Mouse (Mus musculus): Measurements from ENCODE around the gene Trim40. TPM values are rescaled to one million over a fixed set of nuclear protein-coding genes. Genes with fewer than 3 reads are reported as not detected.

Trim40 gene
- polyA plus RNA-seq, 1 experiment from 2014 or later, result not detected

DNA sequence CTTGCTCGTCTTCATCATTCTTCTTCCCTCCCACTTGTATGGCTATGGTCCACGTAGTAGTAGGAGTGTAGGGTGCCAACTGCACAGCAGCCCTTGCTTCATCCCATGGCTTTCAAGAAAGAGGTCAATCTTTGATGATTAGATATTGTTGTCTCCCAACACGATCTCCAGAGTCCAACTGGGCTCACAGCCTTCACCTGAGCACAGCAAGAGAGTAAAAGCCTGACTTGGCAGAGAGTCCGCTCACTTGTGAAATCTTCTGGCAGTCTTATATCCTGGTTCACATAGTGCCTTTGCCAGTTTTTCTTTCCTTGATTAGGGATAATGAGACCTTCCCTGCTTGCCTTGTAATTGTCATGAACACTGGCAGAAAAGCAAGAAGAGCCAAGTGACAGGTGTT is 33.7 kb downstream of the Trim40 start:
- ATAC-seq (ENCODE audit: insufficient number of reproducible peaks, insufficient read depth, low FRiP score, low TSS enrichment, low read depth), result no peak
- H3K36me3 ChIP-seq, result peaks cover 86% of the 10 kb centered on the region
- 94% methylated on average over 4 of the region's 4 CpGs for WGBS

DNA sequence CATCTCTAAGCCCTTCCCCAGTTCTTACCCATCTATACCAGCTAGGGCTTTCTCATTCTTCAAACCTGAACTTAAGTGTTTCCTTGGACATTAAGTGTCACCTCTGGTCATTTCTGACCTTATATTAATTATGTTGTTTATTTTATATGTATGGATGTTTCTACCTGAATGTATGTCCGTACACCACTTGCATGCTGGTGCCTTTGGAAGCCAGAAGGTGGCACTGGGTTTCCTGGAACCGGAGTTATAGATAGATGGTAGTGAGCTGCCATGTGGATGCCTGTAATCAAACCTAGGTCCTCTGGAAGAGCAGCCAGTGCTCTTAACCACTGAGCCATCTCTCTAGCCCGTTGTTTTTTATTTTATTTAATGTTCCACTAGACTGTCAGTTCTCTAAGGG is 34.4 kb downstream of the Trim40 start:
- Histone ChIP-seq H3K4me3 (no peak overlapping the region), H3K9ac (no peak overlapping the region), H3K27ac (no peak overlapping the region), H3K4me1 (no peaks in the 10 kb centered on the region), H3K4me2 (no peak overlapping the region), H3K9me3 (no peaks in the 10 kb centered on the region), H3K27me3 (no peaks in the 10 kb centered on the region), H3K36me3 (peaks cover 93% of the 10 kb centered on the region)
- 94% methylated on average over 3 of the region's 3 CpGs for WGBS
- ATAC-seq (ENCODE audit: insufficient number of reproducible peaks, insufficient read depth, low FRiP score, low TSS enrichment, low read depth), result no peak

More for the DNA sequence above, 33.7 kb downstream of the Trim40 start:
- Histone ChIP-seq H3K4me1 (no peaks in the 10 kb centered on the region), H3K9me3 (no peaks in the 10 kb centered on the region), H3K27me3 (no peaks in the 10 kb centered on the region), H3K4me3 (no peak overlapping the region), H3K9ac (no peak overlapping the region), H3K27ac (no peak overlapping the region), H3K4me2 (no peak overlapping the region)

DNA sequence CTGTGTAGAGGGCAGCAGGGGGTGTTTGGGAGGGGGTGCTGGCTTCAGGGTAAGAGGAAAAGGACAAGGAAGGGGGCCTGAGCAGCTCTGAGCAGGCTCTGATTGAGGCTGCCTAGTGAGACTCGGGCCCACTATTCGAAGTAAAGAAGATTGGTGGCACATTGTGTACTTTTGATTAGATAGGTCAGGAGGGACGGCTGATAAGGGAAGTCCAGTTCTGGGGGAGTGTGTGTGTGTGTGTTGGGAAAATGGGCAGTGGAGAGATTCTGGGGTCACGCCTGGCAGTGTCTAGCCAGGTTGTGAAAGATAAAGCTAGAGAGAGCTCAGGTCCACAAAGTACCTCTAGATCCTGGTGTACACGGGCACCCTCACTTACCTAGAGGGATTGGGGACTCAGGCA is 38.3 kb downstream of the Trim40 start:
- H3K9me3 ChIP-seq, result no peaks in the 10 kb centered on the region
- H3K9ac ChIP-seq, result no peak overlapping the region
- no peak for ATAC-seq (ENCODE audit: insufficient number of reproducible peaks, insufficient read depth, low FRiP score, low TSS enrichment, low read depth)
- no peak overlapping the region for H3K4me2 ChIP-seq
- peaks cover 68% of the 10 kb centered on the region for H3K36me3 ChIP-seq
- H3K4me3 ChIP-seq, result no peak overlapping the region
- H3K27ac ChIP-seq, result no peak overlapping the region
- no peaks in the 10 kb centered on the region for H3K27me3 ChIP-seq
- no peaks in the 10 kb centered on the region for H3K4me1 ChIP-seq
- 89% methylated on average over 5 of the region's 5 CpGs for WGBS

DNA sequence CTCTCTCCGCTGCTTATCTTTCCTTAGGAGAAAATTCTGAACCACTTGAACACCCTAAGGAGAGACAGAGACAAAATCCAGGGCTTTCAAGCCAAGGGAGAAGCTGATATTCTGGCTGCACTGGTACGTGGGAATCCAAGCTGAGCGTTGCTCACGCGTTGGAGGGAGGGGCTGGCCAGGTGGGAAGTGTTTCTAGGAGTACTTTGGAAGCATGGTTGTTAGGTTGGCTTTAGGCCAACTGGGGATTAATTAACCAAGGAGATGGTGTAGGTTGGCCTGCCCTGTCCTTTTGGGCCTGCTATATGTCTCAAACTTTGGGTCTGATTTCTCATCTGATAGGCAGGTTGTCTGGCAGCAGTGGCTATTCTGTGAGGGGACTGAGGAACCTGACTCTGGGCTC is 38.7 kb downstream of the Trim40 start:
- WGBS, result 84% methylated on average over 5 of the region's 5 CpGs
- no peaks in the 10 kb centered on the region for H3K4me1 ChIP-seq
- ATAC-seq (ENCODE audit: insufficient number of reproducible peaks, insufficient read depth, low FRiP score, low TSS enrichment, low read depth), result no peak
- H3K27me3 ChIP-seq, result no peaks in the 10 kb centered on the region
- H3K9me3 ChIP-seq, result no peaks in the 10 kb centered on the region
- H3K4me3 ChIP-seq, result no peak overlapping the region
- H3K9ac ChIP-seq, result no peak overlapping the region
- H3K36me3 ChIP-seq, result peaks cover 68% of the 10 kb centered on the region
- H3K27ac ChIP-seq, result no peak overlapping the region
- no peak overlapping the region for H3K4me2 ChIP-seq

DNA sequence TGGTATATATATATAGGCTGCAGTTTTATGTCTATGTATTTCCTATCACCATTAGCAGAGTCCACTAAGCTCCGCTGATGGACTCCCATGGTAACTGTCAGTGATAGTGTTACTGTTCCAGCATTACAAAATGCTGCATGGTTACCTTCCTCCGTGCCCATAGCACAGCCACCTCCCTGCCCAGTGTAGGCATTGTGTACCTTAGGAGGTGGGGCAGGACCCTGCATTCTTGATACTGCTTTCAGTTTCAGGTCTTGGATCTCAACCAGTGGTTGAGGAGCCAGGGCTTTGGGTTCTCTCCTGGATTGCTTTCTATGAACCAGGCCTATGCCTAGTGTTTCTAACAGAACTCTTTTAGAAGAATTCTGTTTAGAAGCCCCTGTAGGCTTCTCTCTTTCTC is 39.9 kb downstream of the Trim40 start:
- peaks cover 57% of the 10 kb centered on the region for H3K36me3 ChIP-seq
- no peak for ATAC-seq (ENCODE audit: insufficient number of reproducible peaks, insufficient read depth, low FRiP score, low TSS enrichment, low read depth)
- no peaks in the 10 kb centered on the region for H3K4me1 ChIP-seq
- no peak overlapping the region for H3K4me2 ChIP-seq
- H3K9ac ChIP-seq, result no peak overlapping the region
- no peaks in the 10 kb centered on the region for H3K9me3 ChIP-seq
- 94% methylated on average over 2 of the region's 2 CpGs for WGBS
- no peak overlapping the region for H3K27ac ChIP-seq
- H3K27me3 ChIP-seq, result no peaks in the 10 kb centered on the region
- no peak overlapping the region for H3K4me3 ChIP-seq

DNA sequence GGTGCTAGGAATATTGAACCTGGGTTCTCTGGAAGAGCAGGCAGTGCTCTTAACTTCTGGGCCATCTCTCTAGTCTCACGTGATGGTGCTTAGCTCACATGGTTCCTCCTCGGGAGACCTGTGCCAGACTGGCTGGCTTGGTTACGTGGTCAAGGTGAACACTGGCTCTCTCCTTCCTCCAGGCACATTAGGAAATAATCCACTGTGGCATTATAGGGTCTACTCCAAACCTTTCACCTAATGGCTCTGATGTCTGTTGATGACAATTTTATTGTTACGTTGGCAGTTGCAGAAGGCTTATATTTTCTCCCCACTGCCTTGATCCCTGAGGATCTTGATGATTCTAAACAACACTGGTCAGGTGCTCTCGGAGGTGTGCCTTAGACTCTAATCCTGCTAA is 41.0 kb downstream of the Trim40 start:
- Histone ChIP-seq H3K27ac (no peak overlapping the region), H3K9ac (no peak overlapping the region), H3K4me3 (no peak overlapping the region), H3K27me3 (no peaks in the 10 kb centered on the region), H3K9me3 (no peaks in the 10 kb centered on the region), H3K4me1 (peaks cover 5% of the 10 kb centered on the region), H3K4me2 (no peak overlapping the region), H3K36me3 (peaks cover 46% of the 10 kb centered on the region)
- ATAC-seq (ENCODE audit: insufficient number of reproducible peaks, insufficient read depth, low FRiP score, low TSS enrichment, low read depth), result no peak
- WGBS, result 85% methylated on average over 5 of the region's 5 CpGs

DNA sequence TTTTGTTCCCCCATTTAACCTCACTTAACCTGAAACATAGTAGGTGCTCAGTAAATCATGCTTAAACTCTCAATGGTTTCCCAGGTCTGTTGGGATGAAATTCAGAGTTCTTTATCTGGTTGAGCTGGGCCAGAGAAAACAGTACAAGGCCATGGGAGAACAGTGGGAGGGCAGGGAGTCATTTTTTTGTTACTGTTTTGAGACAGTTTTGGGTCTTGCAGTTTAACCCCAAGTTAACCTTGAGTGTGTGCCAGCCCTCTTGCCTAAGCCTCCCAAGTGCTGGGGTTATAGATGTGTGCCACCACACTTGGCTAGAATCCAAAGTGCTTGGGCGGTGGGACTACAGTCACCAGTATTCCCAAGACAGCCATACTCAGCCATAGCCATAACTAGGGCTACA is 45.2 kb downstream of the Trim40 start:
- 73% methylated on average over 1 of the region's 1 CpGs for WGBS
- Histone ChIP-seq H3K27me3 (no peaks in the 10 kb centered on the region), H3K9me3 (no peaks in the 10 kb centered on the region), H3K27ac (no peak overlapping the region), H3K4me2 (no peak overlapping the region), H3K4me3 (no peak overlapping the region), H3K36me3 (peaks cover 16% of the 10 kb centered on the region; the same call in 1 of the 2 replicates), H3K9ac (no peak overlapping the region), H3K4me1 (peaks cover 9% of the 10 kb centered on the region)
- ATAC-seq (ENCODE audit: insufficient number of reproducible peaks, insufficient read depth, low FRiP score, low TSS enrichment, low read depth), result no peak

DNA sequence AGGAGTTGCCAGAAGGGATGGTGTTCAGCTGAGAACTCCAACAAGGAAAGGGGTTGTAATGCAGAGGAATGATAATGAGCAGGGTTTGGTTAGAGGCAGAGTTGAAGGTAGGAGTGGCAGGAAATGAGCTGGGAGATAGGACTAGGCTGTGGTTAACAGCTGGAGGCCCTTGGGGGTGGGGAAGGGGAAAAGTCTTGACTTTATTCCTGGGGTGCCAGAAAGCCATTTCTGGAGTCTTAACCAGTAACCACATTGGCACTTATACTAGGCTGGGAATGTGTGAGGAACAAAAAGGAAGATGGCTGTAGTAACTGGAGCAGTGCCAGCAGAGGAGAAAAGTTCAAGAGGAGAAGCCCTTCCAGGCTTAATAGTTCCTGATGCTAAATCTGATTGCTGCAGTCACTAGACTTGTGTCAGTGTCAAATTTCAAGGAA is 45.6 kb downstream of the Trim40 start:
- Histone ChIP-seq H3K9me3 (no peaks in the 10 kb centered on the region), H3K9ac (no peak overlapping the region), H3K4me1 (peaks cover 9% of the 10 kb centered on the region), H3K4me3 (no peak overlapping the region), H3K36me3 (peaks cover 16% of the 10 kb centered on the region; the same call in 1 of the 2 replicates), H3K27me3 (no peaks in the 10 kb centered on the region), H3K27ac (no peak overlapping the region), H3K4me2 (no peak overlapping the region)
- no peak for ATAC-seq (ENCODE audit: insufficient number of reproducible peaks, insufficient read depth, low FRiP score, low TSS enrichment, low read depth)

DNA sequence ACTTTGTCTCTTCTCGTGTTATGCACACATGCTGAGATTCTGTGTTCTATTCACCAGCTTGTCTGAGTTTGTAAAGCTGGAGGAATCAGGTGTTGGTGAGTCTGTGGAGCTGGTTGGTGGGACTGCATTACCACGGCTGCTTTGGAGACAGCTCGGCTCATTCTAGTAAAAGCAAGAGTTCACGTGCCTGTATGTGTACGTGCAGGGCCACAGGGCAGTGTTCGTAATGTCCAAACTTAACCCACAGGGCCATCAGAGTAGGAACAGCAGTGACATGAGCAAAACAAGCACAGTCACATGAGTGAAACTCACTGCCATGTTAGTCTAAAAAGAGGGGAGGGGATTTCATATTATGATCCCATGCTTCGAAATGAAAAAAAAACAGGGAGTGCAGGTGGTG is 46.2 kb downstream of the Trim40 start:
- peaks cover 9% of the 10 kb centered on the region for H3K4me1 ChIP-seq
- H3K9ac ChIP-seq, result no peak overlapping the region
- no peak for ATAC-seq (ENCODE audit: insufficient number of reproducible peaks, insufficient read depth, low FRiP score, low TSS enrichment, low read depth)
- no peak overlapping the region for H3K4me3 ChIP-seq
- H3K9me3 ChIP-seq, result no peaks in the 10 kb centered on the region
- H3K27ac ChIP-seq, result no peak overlapping the region
- no peaks in the 10 kb centered on the region for H3K27me3 ChIP-seq
- no peak overlapping the region for H3K4me2 ChIP-seq
- 84% methylated on average over 7 of the region's 7 CpGs for WGBS
- peaks cover 16% of the 10 kb centered on the region; the same call in 1 of the 2 replicates for H3K36me3 ChIP-seq

DNA sequence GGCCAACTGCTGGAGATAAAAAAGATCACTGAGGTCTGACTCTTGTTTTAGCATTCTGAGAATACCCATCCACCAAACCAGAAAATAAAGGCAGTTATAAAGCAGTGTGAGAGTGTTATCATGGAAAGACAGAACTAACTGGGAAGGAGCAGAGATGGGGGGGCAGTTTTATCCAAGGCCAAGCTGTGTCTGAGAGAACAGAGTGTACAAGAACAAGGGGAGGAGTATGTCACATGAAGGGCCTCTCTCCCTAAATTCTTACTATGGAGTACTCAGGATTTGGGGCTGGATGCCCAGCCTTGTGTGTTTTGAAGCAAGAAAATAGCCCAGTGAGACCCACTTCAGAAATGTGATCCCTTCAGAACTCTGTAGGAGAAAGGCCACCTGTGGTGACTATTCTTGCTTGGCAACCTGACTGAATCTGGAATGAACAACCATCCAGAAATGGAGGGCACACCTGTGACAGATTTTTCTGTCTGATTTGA is 48.9 kb downstream of the Trim40 start:
- Histone ChIP-seq H3K36me3 (peaks cover 6% of the 10 kb centered on the region; the same call in 1 of the 2 replicates), H3K27ac (no peak overlapping the region), H3K9me3 (no peaks in the 10 kb centered on the region), H3K4me2 (no peak overlapping the region), H3K9ac (no peak overlapping the region), H3K4me3 (no peak overlapping the region), H3K27me3 (no peaks in the 10 kb centered on the region), H3K4me1 (peaks cover 20% of the 10 kb centered on the region)
- ATAC-seq (ENCODE audit: insufficient number of reproducible peaks, insufficient read depth, low FRiP score, low TSS enrichment, low read depth), result no peak

DNA sequence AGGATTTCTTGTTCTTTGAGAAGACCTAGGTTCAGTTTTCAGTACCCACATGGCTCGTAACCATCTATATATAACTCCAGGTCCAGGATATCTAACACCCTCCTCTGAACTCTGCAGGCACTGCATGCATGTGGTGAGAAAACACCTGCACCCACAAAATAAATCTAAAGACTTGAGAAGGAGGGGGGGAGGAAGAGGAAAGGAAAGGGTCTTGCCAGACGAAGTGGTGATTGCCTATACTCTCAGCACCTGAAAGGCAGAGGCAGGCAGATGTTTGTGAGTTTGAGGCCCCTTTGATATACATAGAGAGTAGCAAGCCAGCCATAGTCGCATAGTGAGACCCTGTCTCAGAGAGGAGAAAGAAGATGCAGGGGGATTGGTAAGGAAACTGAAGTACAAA is 50.0 kb downstream of the Trim40 start:
- 88% methylated on average over 3 of the region's 3 CpGs for WGBS
- Histone ChIP-seq H3K4me2 (no peak overlapping the region), H3K4me1 (peaks cover 25% of the 10 kb centered on the region), H3K9ac (no peak overlapping the region), H3K4me3 (no peak overlapping the region), H3K36me3 (peaks cover 6% of the 10 kb centered on the region; the same call in 1 of the 2 replicates), H3K9me3 (no peaks in the 10 kb centered on the region), H3K27me3 (no peaks in the 10 kb centered on the region), H3K27ac (no peak overlapping the region)
- ATAC-seq (ENCODE audit: insufficient number of reproducible peaks, insufficient read depth, low FRiP score, low TSS enrichment, low read depth), result no peak

DNA sequence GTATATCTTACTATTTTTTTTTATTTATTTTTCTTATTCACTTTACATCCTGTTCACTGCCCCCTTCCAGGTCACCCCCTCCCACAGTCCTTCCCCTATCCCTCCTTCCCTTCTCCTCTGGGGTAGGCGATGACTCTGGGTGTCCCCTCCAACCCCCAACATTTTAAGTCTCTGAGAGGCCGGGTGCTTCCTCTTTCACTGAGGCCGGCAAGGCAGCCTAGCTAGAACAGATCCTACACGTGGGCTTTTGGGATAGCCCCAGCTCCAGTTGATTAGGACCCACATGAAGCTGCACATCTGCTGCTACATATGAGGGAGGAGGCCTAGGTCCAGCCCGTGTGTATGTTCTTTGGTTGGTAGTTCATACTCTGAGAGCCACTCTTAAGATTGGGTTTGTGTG is 50.9 kb downstream of the Trim40 start:
- no peak overlapping the region for H3K4me3 ChIP-seq
- no peaks in the 10 kb centered on the region for H3K9me3 ChIP-seq
- H3K27me3 ChIP-seq, result no peaks in the 10 kb centered on the region
- H3K4me1 ChIP-seq, result peaks cover 21% of the 10 kb centered on the region
- WGBS, result 88% methylated on average over 5 of the region's 5 CpGs
- no peak overlapping the region for H3K4me2 ChIP-seq
- H3K9ac ChIP-seq, result no peak overlapping the region
- H3K27ac ChIP-seq, result no peak overlapping the region
- H3K36me3 ChIP-seq, result peaks cover 6% of the 10 kb centered on the region; the same call in 1 of the 2 replicates
- no peak for ATAC-seq (ENCODE audit: insufficient number of reproducible peaks, insufficient read depth, low FRiP score, low TSS enrichment, low read depth)
